Mouse (Mus musculus) intestine, postnatal 0 days (tissue): Measurements from ENCODE around the gene Relch. TPM values are rescaled to one million over a fixed set of nuclear protein-coding genes. Genes with fewer than 3 reads are reported as not detected.

ENCODE experiments used
- ATAC-seq: fragments of 200-750 bp; cut with Nextera tagmentation; 2 replicates; pipeline ENCODE4 v1.8.0; 2017; ENCODE audit warnings: mild to moderate bottlenecking, moderate TSS enrichment, moderate library complexity
- H3K27ac ChIP-seq: fragments of 300-500 bp; sonication (generic); 2 replicates; pipeline ENCODE4 v1.5.1; 2014; ENCODE audit warnings: mild to moderate bottlenecking, low read depth, low read length, moderate library complexity
- H3K27me3 ChIP-seq: fragments of 300-500 bp; sonication (generic); replicated peaks from 2 replicates; pipeline ENCODE4 v1.6.1; 2014; ENCODE audit warnings: low read length, mixed read lengths; ENCODE audit not compliant: control insufficient read depth, insufficient read depth
- H3K36me3 ChIP-seq: fragments of 300-500 bp; sonication (generic); 2 replicates; pipeline ENCODE4 v1.6.1; 2014; ENCODE audit warnings: mild to moderate bottlenecking, moderate library complexity; ENCODE audit not compliant: control insufficient read depth, insufficient read depth
- H3K4me1 ChIP-seq: fragments of 300-500 bp; sonication (generic); replicated peaks from 2 replicates; pipeline ENCODE4 v1.6.1; 2014; ENCODE audit warnings: antibody characterized with exemption, low read length, mixed read lengths; ENCODE audit not compliant: control insufficient read depth, insufficient read depth
- H3K4me2 ChIP-seq: fragments of 300-500 bp; sonication (generic); replicated peaks from 2 replicates; pipeline ENCODE4 v1.6.1; 2014; ENCODE audit warnings: low read depth, mild to moderate bottlenecking, moderate library complexity
- H3K4me3 ChIP-seq: fragments of 300-500 bp; sonication (generic); 2 replicates; pipeline ENCODE4 v1.5.1; 2014; ENCODE audit warnings: low read depth, low read length
- H3K9ac ChIP-seq: fragments of 300-500 bp; sonication (generic); 2 replicates; pipeline ENCODE4 v1.6.1; 2014; ENCODE audit warnings: mild to moderate bottlenecking, low read depth, low read length
- H3K9me3 ChIP-seq: fragments of 300-500 bp; sonication (generic); 2 replicates; pipeline ENCODE4 v1.6.1; 2016; ENCODE audit warnings: mixed run types; ENCODE audit not compliant: control insufficient read depth
- CTCF ChIP-seq: sonication (generic); IDR thresholded peaks from 2 replicates; pipeline ENCODE4 v1.5.1; 2016; ENCODE audit warnings: low read depth, mild to moderate bottlenecking, control low read depth, antibody characterized with exemption, moderate library complexity
- WGBS: fragments of 180-500 bp; shearing (Covaris S2); extraction: QIAGEN DNeasy Blood & Tissue Kit; methylation state at CpG from one replicate; pipeline ENCODE4 v1.1.7; 2014; 5-methylcytosine and 5-hydroxymethylcytosine counted together
- polyA plus RNA-seq: library from polyadenylated mRNA; unstranded; fragments of >200 nt; fragmentation: Nextera tagmentation; extraction: Ambion mirVana; gene quantifications from 2 replicates; pipeline ENCODE4 v1.2.1, GENCODE M21; 2015

Relch gene
- polyA plus RNA-seq, 1 experiment from 2014 or later, result 19.2 TPM

DNA sequence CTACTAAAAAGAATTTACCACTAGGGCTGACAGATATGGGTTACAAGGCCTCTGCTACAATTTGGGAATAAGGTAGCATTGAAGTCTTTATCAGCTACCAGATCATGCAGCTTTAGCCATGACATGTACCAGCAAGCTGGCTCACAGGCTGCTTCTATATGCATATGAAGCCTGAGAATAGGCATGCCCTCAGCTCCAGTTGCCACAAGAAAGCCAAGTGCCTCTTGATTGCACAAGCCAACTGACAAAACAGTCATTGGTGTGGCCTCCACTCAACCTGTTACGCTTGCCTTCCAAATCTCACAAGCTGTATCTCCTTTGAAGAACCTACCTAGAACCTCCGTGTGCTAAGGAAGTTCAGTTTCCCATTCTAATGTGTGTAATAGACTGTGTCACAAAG is 104.7 kb downstream of the Relch start:
- H3K4me3 ChIP-seq, result no peak overlapping the region
- no peaks in the 10 kb centered on the region for H3K4me1 ChIP-seq
- H3K27ac ChIP-seq, result no peak overlapping the region
- H3K27me3 ChIP-seq, result no peaks in the 10 kb centered on the region
- no peak overlapping the region for H3K4me2 ChIP-seq
- no peaks in the 10 kb centered on the region for H3K9me3 ChIP-seq
- ATAC-seq, result no peak
- WGBS, result 94% methylated on average over 2 of the region's 2 CpGs
- no peak overlapping the region for H3K9ac ChIP-seq
- TF ChIP-seq CTCF, result no peak
- no peaks in the 10 kb centered on the region for H3K36me3 ChIP-seq

DNA sequence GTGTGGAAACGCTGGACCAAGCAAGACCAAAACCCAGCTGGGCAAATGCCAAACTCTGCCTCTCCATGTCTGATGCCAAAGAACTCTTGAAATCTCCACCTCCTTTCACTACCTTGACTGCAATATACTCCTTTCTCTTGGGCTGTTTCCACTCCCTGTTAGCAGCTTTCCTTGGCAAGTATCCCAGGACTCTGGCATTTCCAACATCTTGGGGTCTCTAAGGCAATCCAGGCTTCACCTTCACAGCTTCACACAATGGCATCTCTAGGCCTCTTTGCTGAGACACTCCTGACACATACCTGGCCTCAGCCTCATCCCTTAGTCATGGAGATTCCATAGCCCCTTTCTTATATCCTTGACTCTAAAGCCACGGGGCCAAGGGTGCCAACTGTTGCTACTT is 107.0 kb downstream of the Relch start:
- WGBS, result 74% methylated on average over 2 of the region's 2 CpGs
- H3K36me3 ChIP-seq, result no peaks in the 10 kb centered on the region
- no peak overlapping the region for H3K4me2 ChIP-seq
- no peaks in the 10 kb centered on the region for H3K9me3 ChIP-seq
- H3K27ac ChIP-seq, result no peak overlapping the region
- no peak overlapping the region for H3K4me3 ChIP-seq
- no peak for ATAC-seq
- no peaks in the 10 kb centered on the region for H3K4me1 ChIP-seq
- H3K9ac ChIP-seq, result no peak overlapping the region
- TF ChIP-seq CTCF, result no peak
- H3K27me3 ChIP-seq, result no peaks in the 10 kb centered on the region

DNA sequence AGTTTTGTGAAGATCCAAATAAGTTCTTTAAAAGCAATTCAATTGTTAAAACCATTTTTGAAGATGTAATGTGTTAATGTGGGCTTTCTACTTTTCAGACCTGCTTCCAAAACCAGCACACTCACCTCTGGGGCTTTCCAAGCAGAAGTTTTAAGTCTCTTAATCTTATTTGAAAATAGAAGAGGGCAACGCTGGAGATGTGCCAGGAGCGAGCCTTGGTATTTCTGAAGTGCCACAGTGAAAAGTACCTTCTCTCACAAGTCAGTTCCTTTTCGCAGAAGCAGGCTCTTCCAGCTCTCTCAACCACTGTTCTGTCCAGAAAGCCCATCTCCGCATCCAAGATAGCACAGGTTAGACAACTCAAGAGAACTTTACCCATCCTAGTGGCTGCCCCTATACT is 112.8 kb downstream of the Relch start:
- H3K4me2 ChIP-seq, result no peak overlapping the region
- H3K27me3 ChIP-seq, result no peaks in the 10 kb centered on the region
- H3K36me3 ChIP-seq, result no peaks in the 10 kb centered on the region
- WGBS, result 91% methylated on average over 4 of the region's 4 CpGs
- H3K9me3 ChIP-seq, result no peaks in the 10 kb centered on the region
- no peak for TF ChIP-seq CTCF
- H3K4me3 ChIP-seq, result no peak overlapping the region
- H3K9ac ChIP-seq, result no peak overlapping the region
- H3K4me1 ChIP-seq, result no peaks in the 10 kb centered on the region
- H3K27ac ChIP-seq, result no peak overlapping the region
- ATAC-seq, result no peak

DNA sequence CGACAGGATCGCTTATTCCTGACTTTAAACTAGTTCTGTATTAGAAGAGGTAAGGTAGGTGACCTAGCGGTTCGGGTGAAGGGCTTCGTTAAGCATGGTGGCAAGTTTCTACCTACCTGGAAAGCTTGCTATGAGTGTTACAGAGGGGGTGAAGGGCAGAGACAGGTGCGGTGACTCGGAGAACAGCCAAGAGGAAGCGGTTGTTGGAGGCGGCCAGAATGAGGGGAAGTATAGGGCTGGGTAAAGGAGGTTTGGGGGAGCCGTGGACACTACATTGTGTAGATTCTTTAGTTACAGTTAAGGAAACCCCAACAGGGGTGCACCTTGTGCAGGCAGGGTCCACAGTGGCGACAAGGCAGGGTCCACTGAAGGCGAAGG is 116.4 kb downstream of the Relch start:
- Histone ChIP-seq H3K4me3 (peak overlapping the region; percentile 84), H3K9me3 (no peaks in the 10 kb centered on the region), H3K36me3 (no peaks in the 10 kb centered on the region), H3K27ac (peak overlapping the region; percentile 86; the same call in 1 of the 2 replicates), H3K27me3 (no peaks in the 10 kb centered on the region), H3K9ac (peak overlapping the region; percentile 76), H3K4me2 (peak overlapping the region; percentile 91), H3K4me1 (no peaks in the 10 kb centered on the region)
- peak; percentile 25; the same call in 1 of the 2 replicates for ATAC-seq
- WGBS, result 27% methylated on average over 12 of the region's 12 CpGs
- TF ChIP-seq CTCF, result no peak

DNA sequence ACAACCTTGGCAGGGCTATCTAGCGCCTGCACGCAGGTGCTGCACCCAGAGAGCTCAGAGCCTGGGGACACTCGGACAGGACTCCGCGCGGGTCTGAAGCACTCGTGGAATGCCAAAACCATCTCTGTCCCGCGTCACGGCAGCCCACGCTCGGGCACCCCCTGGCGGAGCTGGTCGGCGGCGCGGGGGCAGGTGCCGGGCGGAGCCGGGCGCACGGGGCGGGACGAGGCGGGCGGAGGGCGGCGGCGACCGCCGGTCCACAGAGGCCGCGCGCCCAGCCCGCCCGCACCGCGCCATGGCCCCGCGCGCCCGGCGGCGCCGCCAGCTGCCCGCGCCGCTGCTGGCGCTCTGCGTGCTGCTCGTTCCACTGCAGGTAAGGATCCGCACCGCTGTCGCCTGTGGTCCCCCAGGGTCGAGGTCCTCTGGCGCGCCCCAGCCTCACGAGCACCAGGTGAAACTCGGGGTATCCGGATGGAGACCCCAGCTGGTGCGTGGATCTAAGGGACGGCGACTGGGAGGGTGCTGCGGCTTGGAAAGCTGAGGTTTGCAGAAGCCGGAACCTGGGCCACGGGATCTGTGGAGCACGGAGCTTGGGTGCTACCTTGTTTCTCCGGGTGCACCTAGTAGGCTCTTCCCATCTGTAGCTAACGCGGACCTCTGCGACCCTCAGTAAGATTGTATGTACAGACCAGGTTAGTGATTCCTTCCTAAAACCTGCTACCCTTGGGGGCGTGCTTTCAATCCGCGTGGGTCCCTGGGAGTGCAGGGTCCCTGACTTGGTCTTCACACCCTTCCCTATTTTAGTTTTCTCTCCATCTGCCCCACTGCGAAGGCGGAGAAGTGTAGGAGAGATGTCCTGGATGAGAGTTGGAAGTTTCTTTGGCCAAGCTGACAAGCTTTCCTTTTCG is 117.0 kb downstream of the Relch start, which contains the start of gene Tnfrsf11a:
TSS of gene Tnfrsf11a (plus strand) at position 262 of the 908 bp plus-strand sequence.
- peak within 1 kb of the TSS; percentile 84 for H3K4me3 ChIP-seq
- peak within 1 kb of the TSS; percentile 91 for H3K4me2 ChIP-seq
- TF ChIP-seq CTCF, result peak; percentile 82
- under 1% methylated on average over 57 of the region's 77 CpGs for WGBS
- H3K4me1 ChIP-seq, result no peaks in the 10 kb centered on the region
- ATAC-seq, result peak; percentile 74
- peak within 1 kb of the TSS; percentile 76 for H3K9ac ChIP-seq
- H3K27ac ChIP-seq, result peak within 1 kb of the TSS; percentile 86
- H3K36me3 ChIP-seq, result no peaks in the 10 kb centered on the region; the same call in 1 of the 2 replicates
- H3K27me3 ChIP-seq, result no peaks in the 10 kb centered on the region
- no peaks in the 10 kb centered on the region for H3K9me3 ChIP-seq

GRCm38 (mm10) chr1:105781391-105782146 is 117.9 kb downstream of the Relch start:
- ATAC-seq, result no peak
- Histone ChIP-seq H3K4me2 (peak overlapping the region; percentile 91), H3K9ac (peak overlapping the region; percentile 76), H3K27me3 (no peaks in the 10 kb centered on the region), H3K4me1 (no peaks in the 10 kb centered on the region), H3K27ac (peak overlapping the region; percentile 86), H3K9me3 (no peaks in the 10 kb centered on the region), H3K36me3 (no peaks in the 10 kb centered on the region; the same call in 1 of the 2 replicates), H3K4me3 (peak overlapping the region; percentile 84)
- 13% methylated on average over 12 of the region's 12 CpGs for WGBS
- TF ChIP-seq CTCF, result no peak
